Mouse (Mus musculus) bone marrow macrophage, adult 2 months (primary cell): ENCODE data around the gene Asap3. TPM values are rescaled to one million over a fixed set of nuclear protein-coding genes. Genes with fewer than 3 reads are reported as not detected.
A peak's percentile ranks its signal among the peaks of the same experiment; 100 is the strongest.

Source experiments
- H3K27ac ChIP-seq: 2 replicates; pipeline ENCODE4 v1.5.1; 2012; ENCODE audit warnings: low read depth, low read length; ENCODE audit not compliant: insufficient read depth
- H3K4me1 ChIP-seq: 2 replicates; pipeline ENCODE4 v1.6.1; 2012; ENCODE audit warnings: low read length; ENCODE audit not compliant: control insufficient read depth, insufficient read depth
- H3K4me3 ChIP-seq: 2 replicates; pipeline ENCODE4 v1.5.1; 2012; ENCODE audit warnings: mild to moderate bottlenecking, low read length, moderate library complexity; ENCODE audit not compliant: insufficient read depth
- CTCF ChIP-seq: IDR thresholded peaks from 2 replicates; pipeline ENCODE4 v1.5.1; 2012; ENCODE audit warnings: low read depth, mild to moderate bottlenecking, low read length, moderate library complexity
- POLR2A ChIP-seq: IDR thresholded peaks from 2 replicates; pipeline ENCODE4 v1.6.1; 2012; ENCODE audit warnings: mild to moderate bottlenecking, low read depth, low read length, borderline replicate concordance
- polyA plus RNA-seq: library from polyadenylated mRNA; stranded (reverse); fragments of >200 nt; gene quantifications from 2 replicates; pipeline ENCODE4 v1.2.4, GENCODE M21; 2012; ENCODE audit not compliant: missing spikeins, insufficient read depth, insufficient read length

Gene Asap3
- polyA plus RNA-seq, 1 experiment = 0.78 TPM

- H3K27ac ChIP-seq = no peak overlapping the region
- H3K4me3 ChIP-seq = no peak overlapping the region
- H3K4me1 ChIP-seq = no peaks in the 10 kb centered on the region
- TF ChIP-seq POLR2A (no peak), CTCF (no peak)
Measured at GRCm38 (mm10) chr4:136248464-136249331, 42.5 kb downstream of the Asap3 start.

- Histone ChIP-seq H3K4me1 (no peaks in the 10 kb centered on the region), H3K27ac (no peak overlapping the region), H3K4me3 (no peak overlapping the region)
- TF ChIP-seq POLR2A = no peak
- TF ChIP-seq CTCF = no peak
Measured at GRCm38 (mm10) chr4:136249332-136249647, 43.1 kb downstream of the Asap3 start.

- Histone ChIP-seq H3K4me3 (no peak overlapping the region), H3K4me1 (no peaks in the 10 kb centered on the region), H3K27ac (no peak overlapping the region)
- no peak for TF ChIP-seq POLR2A
- no peak for TF ChIP-seq CTCF
Measured at GRCm38 (mm10) chr4:136249780-136250179, 43.6 kb downstream of the Asap3 start.

GRCm38 (mm10) chr4:136255919-136256318, 49.8 kb downstream of the Asap3 start:
- H3K27ac ChIP-seq = no peak overlapping the region
- no peak overlapping the region for H3K4me3 ChIP-seq
- TF ChIP-seq POLR2A = no peak
- TF ChIP-seq CTCF = no peak
- H3K4me1 ChIP-seq = no peaks in the 10 kb centered on the region

GRCm38 (mm10) chr4:136256696-136257095, 50.5 kb downstream of the Asap3 start:
- Histone ChIP-seq H3K4me1 (no peaks in the 10 kb centered on the region), H3K4me3 (no peak overlapping the region), H3K27ac (no peak overlapping the region)
- TF ChIP-seq CTCF (no peak), POLR2A (no peak)

GRCm38 (mm10) chr4:136259916-136260315, 53.8 kb downstream of the Asap3 start:
- no peaks in the 10 kb centered on the region for H3K4me1 ChIP-seq
- H3K27ac ChIP-seq = no peak overlapping the region
- no peak for TF ChIP-seq POLR2A
- no peak for TF ChIP-seq CTCF
- H3K4me3 ChIP-seq = no peak overlapping the region

GRCm38 (mm10) chr4:136260491-136261180, 54.5 kb downstream of the Asap3 start:
- no peak overlapping the region for H3K27ac ChIP-seq
- no peak overlapping the region for H3K4me3 ChIP-seq
- TF ChIP-seq CTCF = peak; percentile 77
- no peak for TF ChIP-seq POLR2A

GRCm38 (mm10) chr4:136261912-136262311, 55.7 kb downstream of the Asap3 start:
- no peak overlapping the region for H3K27ac ChIP-seq
- no peak for TF ChIP-seq CTCF
- TF ChIP-seq POLR2A = no peak
- H3K4me3 ChIP-seq = no peak overlapping the region
- H3K4me1 ChIP-seq = peaks cover 7% of the 10 kb centered on the region

More at GRCm38 (mm10) chr4:136260491-136261180, 54.5 kb downstream of the Asap3 start:
- H3K4me1 ChIP-seq = no peaks in the 10 kb centered on the region

- H3K4me3 ChIP-seq = no peak overlapping the region
- TF ChIP-seq CTCF = no peak
- no peak for TF ChIP-seq POLR2A
- H3K27ac ChIP-seq = no peak overlapping the region
- peaks cover 15% of the 10 kb centered on the region for H3K4me1 ChIP-seq
Measured at GRCm38 (mm10) chr4:136263555-136263954, 57.4 kb downstream of the Asap3 start.
